Mouse (Mus musculus) heart, adult 2 months (tissue): ENCODE data around the gene Dkk2. TPM values are rescaled to one million over a fixed set of nuclear protein-coding genes. Genes with fewer than 3 reads are reported as not detected.

Experiments used
- DNase-seq, 2 experiments: peaks; one replicate each; pipeline ENCODE4 v3.0.0; 2021
- H3K27ac ChIP-seq: fragments of 200-600 bp; 2 replicates; pipeline ENCODE4 v1.8.1; 2022
- H3K27me3 ChIP-seq: fragments of 200-500 bp; 2 replicates; pipeline ENCODE4 v1.6.1; 2012; ENCODE audit warnings: mild to moderate bottlenecking, low read length, inconsistent platforms, mixed read lengths; ENCODE audit not compliant: control insufficient read depth, insufficient read depth
- H3K36me3 ChIP-seq: fragments of 200-500 bp; 2 replicates; pipeline ENCODE4 v1.6.1; 2012; ENCODE audit warnings: low read length, inconsistent platforms; ENCODE audit not compliant: control insufficient read depth, insufficient read depth
- H3K4me1 ChIP-seq: fragments of 200-500 bp; 2 replicates; pipeline ENCODE4 v1.6.1; 2011; ENCODE audit warnings: low read length; ENCODE audit not compliant: control insufficient read depth, insufficient read depth
- H3K4me3 ChIP-seq: fragments of 200-600 bp; 2 replicates; pipeline ENCODE4 v1.8.1; 2022
- H3K79me2 ChIP-seq: fragments of 200-500 bp; replicated peaks from 2 replicates; pipeline ENCODE4 v1.6.1; 2012; ENCODE audit warnings: mild to moderate bottlenecking, inconsistent platforms, low read length, moderate library complexity, mixed read lengths; ENCODE audit not compliant: control insufficient read depth, insufficient read depth
- H3K9ac ChIP-seq: fragments of 200-500 bp; 2 replicates; pipeline ENCODE4 v1.6.1; 2012; ENCODE audit warnings: low read depth, mild to moderate bottlenecking, control low read depth, inconsistent platforms, low read length, mixed read lengths
- CTCF ChIP-seq: fragments of 200-600 bp; IDR thresholded peaks from 2 replicates; pipeline ENCODE4 v1.8.1; 2022; ENCODE audit warnings: antibody characterized with exemption, mild to moderate bottlenecking, moderate library complexity
- EP300 ChIP-seq: fragments of 200-500 bp; IDR thresholded peaks from 2 replicates; pipeline ENCODE4 v1.6.1; 2011; ENCODE audit warnings: low read depth, low read length, control low read depth; ENCODE audit not compliant: insufficient read depth
- POLR2A ChIP-seq: fragments of 200-500 bp; IDR thresholded peaks from 2 replicates; pipeline ENCODE4 v1.6.1; 2011; ENCODE audit warnings: mild to moderate bottlenecking, low read depth, low read length, control low read depth; ENCODE audit not compliant: insufficient read depth
- WGBS: fragments of 180-500 bp; shearing (Covaris S2); methylation state at CpG from one replicate; pipeline ENCODE4 v1.1.7; 2018; 5-methylcytosine and 5-hydroxymethylcytosine counted together
- intact Hi-C: fragments of 180-260 bp; cut with DNase I; formaldehyde crosslinking; loops from one replicate; pipeline ENCODE4 v1.15.1; 2025
- polyA plus RNA-seq: library from polyadenylated mRNA; depleted of rRNA; stranded (reverse); fragments of >200 nt; gene quantifications from 2 replicates; pipeline ENCODE4 v1.2.3, GENCODE M21; 2012
- total RNA-seq, 2 experiments: library from RNA; stranded (reverse); gene quantifications; 2 replicates each; pipeline ENCODE4 v1.2.3; 2021

The Dkk2 gene
- total and polyA plus RNA-seq, 3 experiments = 0.12 to 0.18 (median 0.16) TPM

DNA sequence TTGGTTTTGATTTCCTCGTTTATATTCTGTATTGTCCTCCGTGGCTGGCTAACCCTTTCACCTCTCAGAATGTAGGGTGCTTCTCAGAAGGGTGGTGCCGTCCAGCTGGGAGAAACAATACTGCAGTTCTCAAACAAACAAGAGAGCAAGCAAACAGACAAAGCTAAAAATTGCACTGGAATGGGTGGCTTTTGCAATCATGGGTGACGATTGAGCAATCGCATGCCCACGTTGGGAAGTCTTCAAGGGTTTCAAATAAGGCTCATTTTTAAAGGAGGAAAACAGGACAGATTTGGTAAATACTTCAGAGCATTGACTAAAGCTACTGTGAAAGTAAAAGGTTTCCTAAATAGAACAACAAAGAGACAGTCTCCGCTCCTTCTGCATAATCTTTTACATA lies 18.4 kb downstream of the Dkk2 start:
- H3K27me3 ChIP-seq = no peaks in the 10 kb centered on the region
- no peak overlapping the region for H3K4me3 ChIP-seq
- no peak overlapping the region for H3K9ac ChIP-seq
- no peaks in the 10 kb centered on the region for H3K79me2 ChIP-seq
- no peak for TF ChIP-seq CTCF
- no peak for TF ChIP-seq POLR2A
- no peak for TF ChIP-seq EP300
- 55% methylated on average over 7 of the region's 7 CpGs for WGBS
- H3K36me3 ChIP-seq = no peaks in the 10 kb centered on the region
- H3K4me1 ChIP-seq = no peaks in the 10 kb centered on the region
- peak in 1 of 2 experiments; percentile 30 for DNase-seq
- intact Hi-C loops = no loop called here
- no peak overlapping the region for H3K27ac ChIP-seq

- 70% methylated on average over 7 of the region's 7 CpGs for WGBS
- intact Hi-C loops = no loop called here
These were observed 30.9 kb downstream of the Dkk2 start for GRCm38 (mm10) chr3:132115772-132116511.

DNA sequence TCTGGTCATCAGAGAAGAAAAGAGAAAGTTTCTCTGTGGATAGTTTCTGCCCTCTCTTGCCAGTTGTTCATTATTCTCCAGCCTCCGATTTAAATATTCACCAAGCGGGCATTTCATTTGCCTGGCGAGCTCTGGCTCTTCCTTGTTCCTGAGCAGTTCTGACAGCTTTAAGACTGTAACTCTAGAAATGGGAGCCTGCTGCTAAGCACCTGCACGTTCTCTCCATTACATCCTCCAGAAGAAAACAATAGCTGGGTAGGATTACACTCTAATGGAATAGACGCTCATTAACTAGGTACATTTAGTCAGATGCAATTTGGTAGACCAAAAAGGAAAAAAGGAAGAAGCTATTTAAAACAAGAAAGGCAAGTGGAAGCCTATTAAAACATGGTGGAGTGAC lies 36.3 kb downstream of the Dkk2 start:
- no peaks in the 10 kb centered on the region for H3K4me1 ChIP-seq
- H3K27ac ChIP-seq = no peak overlapping the region
- no peak for DNase-seq
- intact Hi-C loops = no loop called here
- H3K36me3 ChIP-seq = no peaks in the 10 kb centered on the region
- H3K27me3 ChIP-seq = no peaks in the 10 kb centered on the region
- no peak overlapping the region for H3K9ac ChIP-seq
- no peaks in the 10 kb centered on the region for H3K79me2 ChIP-seq
- 66% methylated on average over 5 of the region's 5 CpGs for WGBS
- TF ChIP-seq CTCF = no peak
- no peak for TF ChIP-seq EP300
- no peak for TF ChIP-seq POLR2A
- no peak overlapping the region for H3K4me3 ChIP-seq

More at GRCm38 (mm10) chr3:132115772-132116511, 30.9 kb downstream of the Dkk2 start:
- H3K79me2 ChIP-seq = no peaks in the 10 kb centered on the region
- no peak overlapping the region for H3K4me3 ChIP-seq
- H3K9ac ChIP-seq = no peak overlapping the region
- no peaks in the 10 kb centered on the region for H3K27me3 ChIP-seq
- no peak overlapping the region for H3K27ac ChIP-seq
- no peaks in the 10 kb centered on the region for H3K4me1 ChIP-seq
- no peak for TF ChIP-seq EP300
- no peak for TF ChIP-seq CTCF
- no peak for TF ChIP-seq POLR2A
- no peaks in the 10 kb centered on the region for H3K36me3 ChIP-seq
- DNase-seq = no peak

GRCm38 (mm10) chr3:132122581-132122980 lies 37.5 kb downstream of the Dkk2 start:
- no peak for TF ChIP-seq EP300
- TF ChIP-seq CTCF = no peak
- TF ChIP-seq POLR2A = no peak
- no peak for DNase-seq
- intact Hi-C loops = no loop called here
- Histone ChIP-seq H3K27ac (no peak overlapping the region), H3K27me3 (no peaks in the 10 kb centered on the region), H3K36me3 (no peaks in the 10 kb centered on the region), H3K4me1 (no peaks in the 10 kb centered on the region), H3K4me3 (no peak overlapping the region), H3K79me2 (no peaks in the 10 kb centered on the region), H3K9ac (no peak overlapping the region)
- WGBS = 57% methylated on average over 4 of the region's 4 CpGs

DNA sequence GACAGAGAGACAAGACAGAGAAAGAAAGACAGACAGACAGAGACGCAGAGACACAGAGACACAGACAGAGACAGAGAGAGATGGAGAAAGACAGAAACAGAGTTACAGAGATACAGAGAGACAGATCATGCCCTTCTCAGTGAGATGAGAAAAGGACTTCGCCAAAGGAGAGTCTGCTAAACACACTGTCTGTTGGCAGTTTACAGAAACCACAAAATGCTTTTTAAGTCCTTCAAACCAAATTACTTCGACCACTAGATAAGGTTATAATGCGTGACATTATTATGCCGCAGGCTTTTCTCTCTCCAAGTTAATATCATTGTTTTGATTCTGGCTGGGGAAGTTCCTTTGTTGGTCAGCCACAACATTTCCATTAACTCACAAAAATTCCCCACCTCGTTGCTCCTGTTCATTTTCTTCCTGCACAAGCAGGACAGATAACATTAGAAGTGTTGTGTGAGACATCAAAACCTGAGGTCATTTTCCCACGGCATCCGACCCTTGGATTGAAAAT lies 40.2 kb downstream of the Dkk2 start:
- Histone ChIP-seq H3K27me3 (no peaks in the 10 kb centered on the region), H3K27ac (no peak overlapping the region), H3K9ac (no peak overlapping the region), H3K4me3 (no peak overlapping the region), H3K4me1 (no peaks in the 10 kb centered on the region), H3K36me3 (no peaks in the 10 kb centered on the region), H3K79me2 (no peaks in the 10 kb centered on the region)
- TF ChIP-seq POLR2A (no peak), EP300 (no peak), CTCF (no peak)
- intact Hi-C loops = no loop called here
- WGBS = 45% methylated on average over 8 of the region's 8 CpGs
- no peak for DNase-seq

- intact Hi-C loops = no loop called here
- Histone ChIP-seq H3K27ac (no peak overlapping the region), H3K36me3 (no peaks in the 10 kb centered on the region), H3K4me1 (no peaks in the 10 kb centered on the region), H3K4me3 (no peak overlapping the region), H3K27me3 (no peaks in the 10 kb centered on the region), H3K9ac (no peak overlapping the region), H3K79me2 (no peaks in the 10 kb centered on the region)
- DNase-seq = no peak
- 89% methylated on average over 1 of the region's 1 CpGs for WGBS
- TF ChIP-seq CTCF = no peak
These were observed 44.7 kb downstream of the Dkk2 start for GRCm38 (mm10) chr3:132129730-132130274.
